Mouse (Mus musculus): Measurements from ENCODE around the gene Cox11.

DNA sequence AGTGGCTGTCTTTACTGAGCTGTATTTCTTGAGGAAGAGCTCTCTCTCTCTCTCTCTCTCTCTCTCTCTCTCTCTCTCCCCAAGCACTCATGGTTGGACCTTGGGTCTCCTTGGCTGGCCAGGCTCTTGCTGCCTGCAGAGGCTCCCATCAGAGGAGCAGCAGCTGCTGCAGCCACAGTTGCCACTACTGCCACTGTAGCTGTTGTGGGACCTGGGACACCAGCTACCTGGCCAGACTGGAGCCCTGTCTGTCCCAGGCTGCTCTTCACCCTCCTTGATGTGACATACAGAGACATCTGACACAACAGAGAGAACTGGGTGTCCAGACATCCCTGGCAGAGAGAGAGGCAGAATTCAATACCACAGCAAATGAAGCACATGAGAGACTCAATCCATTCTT lies 43.2 kb downstream of the Cox11 start:
- no peak for TF ChIP-seq CTCF (IDR thresholded peaks at IDR 0.05; ENCODE audit: extremely low read depth, insufficient read depth, insufficient read length, insufficient replicate concordance)
- TF ChIP-seq POLR2A (IDR thresholded peaks at IDR 0.05; ENCODE audit: low read depth, low read length): no peak
